Mouse (Mus musculus) stomach, postnatal 0 days (tissue): Measurements from ENCODE around the gene Col20a1. TPM values are rescaled to one million over a fixed set of nuclear protein-coding genes. Genes with fewer than 3 reads are reported as not detected.
A peak's percentile ranks its signal among the peaks of the same experiment; 100 is the strongest.

Experiments
- ATAC-seq: fragments of 200-750 bp; cut with Nextera tagmentation; 2 replicates; pipeline ENCODE4 v1.8.0; 2017; ENCODE audit not compliant: low FRiP score, low TSS enrichment
- DNase-seq: peaks from one replicate; pipeline ENCODE4 v3.0.0-alpha.2; 2016; ENCODE audit warnings: low spot score
- H3K27ac ChIP-seq: fragments of 300-500 bp; sonication (generic); replicated peaks from 2 replicates; pipeline ENCODE4 v1.5.1; 2014; ENCODE audit warnings: mild to moderate bottlenecking, control low read depth
- H3K27me3 ChIP-seq: fragments of 300-500 bp; sonication (generic); 2 replicates; pipeline ENCODE4 v1.6.1; 2014; ENCODE audit warnings: low read length; ENCODE audit not compliant: control insufficient read depth, insufficient read depth
- H3K36me3 ChIP-seq: fragments of 300-500 bp; sonication (generic); 2 replicates; pipeline ENCODE4 v1.6.1; 2014; ENCODE audit warnings: low read length, mixed read lengths; ENCODE audit not compliant: control insufficient read depth, insufficient read depth
- H3K4me1 ChIP-seq: fragments of 300-500 bp; sonication (generic); replicated peaks from 2 replicates; pipeline ENCODE4 v1.6.1; 2014; ENCODE audit warnings: antibody characterized with exemption; ENCODE audit not compliant: control insufficient read depth, insufficient read depth
- H3K4me2 ChIP-seq: fragments of 300-500 bp; sonication (generic); replicated peaks from 2 replicates; pipeline ENCODE4 v1.6.1; 2014; ENCODE audit warnings: low read depth, mild to moderate bottlenecking, control low read depth, moderate library complexity
- H3K4me3 ChIP-seq: fragments of 300-500 bp; sonication (generic); 2 replicates; pipeline ENCODE4 v1.5.1; 2014; ENCODE audit warnings: low read depth, low read length, control low read depth
- H3K9ac ChIP-seq: fragments of 300-500 bp; sonication (generic); 2 replicates; pipeline ENCODE4 v1.6.1; 2014; ENCODE audit warnings: mild to moderate bottlenecking, low read length, control low read depth, mixed read lengths
- H3K9me3 ChIP-seq: fragments of 300-500 bp; sonication (generic); 2 replicates; pipeline ENCODE4 v1.6.1; 2016; ENCODE audit warnings: low read length; ENCODE audit not compliant: control insufficient read depth
- CTCF ChIP-seq: IDR thresholded peaks from 2 replicates; pipeline ENCODE4 v1.5.1; 2016; ENCODE audit warnings: antibody characterized with exemption, low read depth, mild to moderate bottlenecking, moderate library complexity
- EP300 ChIP-seq: optimal IDR thresholded peaks from 2 replicates; pipeline ENCODE3; 2016; ENCODE audit warnings: antibody characterized with exemption
- WGBS: fragments of 180-500 bp; shearing (Covaris S2); extraction: QIAGEN DNeasy Blood & Tissue Kit; methylation state at CpG from one replicate; pipeline ENCODE4 v1.1.7; 2014; 5-methylcytosine and 5-hydroxymethylcytosine counted together
- polyA plus RNA-seq: library from polyadenylated mRNA; unstranded; fragments of >200 nt; fragmentation: Nextera tagmentation; extraction: Ambion mirVana; gene quantifications from 2 replicates; pipeline ENCODE4 v1.2.1, GENCODE M21; 2015

The Col20a1 gene
- polyA plus RNA-seq, 1 experiment from 2014 or later = 0.98 TPM

- no peak overlapping the region for H3K9ac ChIP-seq
- H3K4me1 ChIP-seq = no peaks in the 10 kb centered on the region
- DNase-seq = peak; percentile 47
- no peak overlapping the region for H3K4me3 ChIP-seq
- H3K36me3 ChIP-seq = no peaks in the 10 kb centered on the region
- H3K27ac ChIP-seq = no peak overlapping the region
- no peak overlapping the region for H3K4me2 ChIP-seq
- peaks cover 3% of the 10 kb centered on the region; the same call in 1 of the 2 replicates for H3K27me3 ChIP-seq
- 40% methylated on average over 6 of the region's 6 CpGs for WGBS
- ATAC-seq = 0 out of 2 replicates have a peak, but pooled peaks have one; percentile 34
- no peaks in the 10 kb centered on the region for H3K9me3 ChIP-seq
- TF ChIP-seq CTCF (no peak), EP300 (no peak)
Observed at GRCm38 (mm10) chr2:181033310-181033709, 47.0 kb downstream of the Col20a1 start.

DNA sequence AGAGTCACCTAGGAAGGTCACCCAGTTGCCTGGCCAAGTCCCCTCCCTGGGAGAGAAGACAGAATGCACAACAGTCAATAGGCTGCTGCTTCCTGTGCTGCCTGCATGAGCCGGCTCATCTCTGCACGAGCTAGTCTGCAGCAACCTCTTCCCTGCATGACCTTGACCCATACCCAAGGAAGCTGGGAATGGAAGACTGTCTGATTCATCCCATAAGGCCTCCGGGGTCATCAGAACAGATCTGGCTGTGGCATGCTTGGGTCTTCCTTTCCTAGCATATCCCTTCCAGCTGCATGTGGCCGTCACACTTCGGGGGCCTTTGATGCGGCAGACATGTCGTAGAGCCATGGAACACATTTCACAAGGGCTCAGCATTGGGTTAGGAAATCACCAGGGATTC is 48.9 kb downstream of the Col20a1 start:
- peaks cover 3% of the 10 kb centered on the region; the same call in 1 of the 2 replicates for H3K27me3 ChIP-seq
- DNase-seq = no peak
- no peaks in the 10 kb centered on the region for H3K4me1 ChIP-seq
- H3K9me3 ChIP-seq = no peaks in the 10 kb centered on the region
- no peaks in the 10 kb centered on the region for H3K36me3 ChIP-seq
- no peak for ATAC-seq
- H3K4me2 ChIP-seq = no peak overlapping the region
- WGBS = 81% methylated on average over 7 of the region's 7 CpGs
- no peak for TF ChIP-seq EP300
- no peak for TF ChIP-seq CTCF
- no peak overlapping the region for H3K4me3 ChIP-seq
- H3K27ac ChIP-seq = no peak overlapping the region
- H3K9ac ChIP-seq = no peak overlapping the region

- Histone ChIP-seq H3K36me3 (no peaks in the 10 kb centered on the region), H3K4me1 (no peaks in the 10 kb centered on the region), H3K27me3 (peaks cover 3% of the 10 kb centered on the region; the same call in 1 of the 2 replicates), H3K4me3 (no peak overlapping the region), H3K4me2 (no peak overlapping the region), H3K27ac (no peak overlapping the region), H3K9ac (no peak overlapping the region), H3K9me3 (no peaks in the 10 kb centered on the region)
- 64% methylated on average over 6 of the region's 6 CpGs for WGBS
- DNase-seq (no peak), ATAC-seq (no peak)
- no peak for TF ChIP-seq CTCF
- TF ChIP-seq EP300 = no peak
Observed at GRCm38 (mm10) chr2:181036561-181036960, 50.2 kb downstream of the Col20a1 start.

- Histone ChIP-seq H3K27ac (no peak overlapping the region), H3K4me2 (peak overlapping the region; percentile 71), H3K4me1 (no peaks in the 10 kb centered on the region), H3K9me3 (no peaks in the 10 kb centered on the region), H3K9ac (peak overlapping the region; percentile 47; the same call in 1 of the 2 replicates), H3K36me3 (no peaks in the 10 kb centered on the region), H3K27me3 (peaks cover 3% of the 10 kb centered on the region; the same call in 1 of the 2 replicates), H3K4me3 (peak overlapping the region; percentile 49)
- 2% methylated on average over 43 of the region's 63 CpGs for WGBS
- TF ChIP-seq CTCF (no peak), EP300 (no peak)
- ATAC-seq (no peak), DNase-seq (peak; percentile 31)
Observed at GRCm38 (mm10) chr2:181038644-181039355, 52.5 kb downstream of the Col20a1 start.

- H3K9ac ChIP-seq = peak overlapping the region; percentile 47; the same call in 1 of the 2 replicates
- no peak overlapping the region for H3K27ac ChIP-seq
- H3K4me3 ChIP-seq = peak overlapping the region; percentile 49
- H3K4me1 ChIP-seq = no peaks in the 10 kb centered on the region
- 1% methylated on average over 15 of the region's 16 CpGs for whole genome bisulfite sequencing
- DNase-seq (no peak), ATAC-seq (no peak)
- peaks cover 3% of the 10 kb centered on the region; the same call in 1 of the 2 replicates for H3K27me3 ChIP-seq
- no peaks in the 10 kb centered on the region for H3K9me3 ChIP-seq
- no peaks in the 10 kb centered on the region for H3K36me3 ChIP-seq
- TF ChIP-seq EP300 = no peak
- TF ChIP-seq CTCF = no peak
- peak overlapping the region; percentile 71 for H3K4me2 ChIP-seq
Observed at GRCm38 (mm10) chr2:181039356-181039680, 53.0 kb downstream of the Col20a1 start.

GRCm38 (mm10) chr2:181041941-181042340 is 55.6 kb downstream of the Col20a1 start:
- H3K9me3 ChIP-seq = no peaks in the 10 kb centered on the region
- no peak for TF ChIP-seq EP300
- TF ChIP-seq CTCF = no peak
- no peak overlapping the region for H3K4me2 ChIP-seq
- H3K9ac ChIP-seq = no peak overlapping the region
- H3K4me1 ChIP-seq = no peaks in the 10 kb centered on the region
- ATAC-seq (no peak), DNase-seq (no peak)
- no peak overlapping the region for H3K4me3 ChIP-seq
- peaks cover 3% of the 10 kb centered on the region; the same call in 1 of the 2 replicates for H3K27me3 ChIP-seq
- WGBS = 13% methylated on average over 6 of the region's 7 CpGs
- no peak overlapping the region for H3K27ac ChIP-seq
- no peaks in the 10 kb centered on the region for H3K36me3 ChIP-seq
